Mouse (Mus musculus) megakaryocyte progenitor cell, adult 5-6 weeks (primary cell): ENCODE data around the gene Nmu. TPM values are rescaled to one million over a fixed set of nuclear protein-coding genes. Genes with fewer than 3 reads are reported as not detected.
A peak's percentile ranks its signal among the peaks of the same experiment; 100 is the strongest.

Experiments
- ATAC-seq: replicated peaks from 2 replicates; pipeline ENCODE4 v1.8.0; 2016; ENCODE audit warnings: mild to moderate bottlenecking, moderate TSS enrichment, inconsistent platforms; ENCODE audit not compliant: poor library complexity
- total RNA-seq, 2 experiments: library from RNA; stranded (forward) in 1 of 2; stranded (reverse) in 1 of 2; fragments of 157-497, 149-512 nt in 1 of 2; fragments of 200-1000 nt in 1 of 2; gene quantifications; 2 replicates each; pipeline versions ENCODE4 v1.2.3 to v1.2.4; 2015 to 2017

The Nmu gene
- total RNA-seq, 2 experiments from 2014 or later, result not detected

DNA sequence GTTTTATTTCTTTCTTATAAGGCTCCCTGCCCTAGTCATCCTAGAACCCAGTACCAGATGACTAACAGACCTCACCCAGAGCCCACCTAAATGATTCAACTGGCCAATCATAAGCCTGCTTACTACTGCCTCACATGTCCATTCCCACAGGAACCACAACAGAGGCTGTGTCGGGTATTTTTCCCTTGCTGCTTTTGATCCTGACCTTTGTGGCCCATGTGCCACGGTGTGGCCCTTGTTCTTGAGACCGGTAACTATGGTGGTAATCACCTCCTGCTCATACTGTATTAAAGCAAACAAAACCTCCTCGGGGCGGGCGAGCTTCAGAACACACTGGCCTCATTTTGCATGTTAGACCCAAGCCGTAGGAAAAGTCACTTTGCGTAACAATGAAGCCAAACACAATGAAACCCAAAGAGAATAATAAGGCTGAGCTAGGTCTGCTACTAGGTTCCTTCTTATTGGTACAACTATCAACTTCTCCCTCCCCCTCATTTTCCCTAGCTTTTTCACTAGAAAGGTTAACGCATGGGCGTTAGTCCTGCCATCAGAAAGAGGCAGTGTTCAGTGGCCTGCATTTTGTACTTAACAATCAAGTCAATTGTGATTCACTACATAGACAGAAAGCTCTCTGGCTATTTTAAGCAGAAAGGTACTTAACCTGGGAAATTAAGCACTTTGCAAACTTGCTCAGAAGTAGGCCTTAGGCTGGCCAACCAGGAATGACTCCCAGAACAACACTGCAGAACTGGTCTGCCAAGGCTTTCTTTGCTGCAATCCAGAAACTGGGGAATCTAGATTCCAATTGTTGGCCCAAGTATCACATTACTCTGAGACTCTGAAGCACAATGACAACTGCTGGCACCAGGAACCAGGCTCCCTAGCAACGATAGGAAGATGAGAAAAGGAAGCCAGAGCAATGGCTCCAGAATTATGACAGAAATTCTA lies 42.1 kb downstream of the Nmu start:
- ATAC-seq, result no peak

DNA sequence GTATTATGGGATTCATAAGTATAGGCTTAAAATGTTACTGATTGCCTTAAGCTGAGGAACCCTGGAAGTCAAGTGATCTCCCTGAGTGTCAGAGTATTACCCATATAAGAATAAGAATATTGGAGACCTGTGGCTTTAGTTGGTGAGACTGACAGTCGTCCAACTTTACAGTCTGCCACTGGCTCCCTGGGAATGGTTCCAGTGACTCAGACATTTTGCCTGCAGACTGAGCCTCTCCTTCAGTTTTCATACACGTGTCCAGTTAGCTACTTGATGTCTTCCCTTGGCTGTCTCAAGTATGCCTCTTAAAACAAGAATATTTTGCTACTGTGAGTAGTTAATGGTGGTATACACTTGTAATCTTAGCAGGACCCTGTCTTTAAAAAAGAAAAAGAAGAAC lies 55.4 kb downstream of the Nmu start:
- ATAC-seq, result no peak

DNA sequence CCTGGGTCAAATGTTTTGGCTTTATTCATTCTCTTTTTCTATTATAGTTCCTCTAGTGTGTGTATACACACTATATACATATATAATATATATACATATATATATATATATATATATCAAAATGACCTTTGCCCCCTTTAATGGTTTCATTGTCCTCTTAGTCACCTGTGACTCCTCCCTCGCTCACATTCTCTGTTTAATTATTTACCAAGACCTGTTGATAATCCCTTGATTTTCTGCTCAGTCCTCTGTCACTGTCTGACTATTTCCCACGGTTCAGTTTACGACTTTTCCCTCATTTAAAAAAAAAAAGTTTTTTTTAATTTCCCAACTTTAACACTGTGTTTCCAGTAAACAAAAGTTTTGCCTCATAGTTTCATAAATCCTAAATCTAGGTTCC lies 57.3 kb downstream of the Nmu start:
- ATAC-seq, result no peak

DNA sequence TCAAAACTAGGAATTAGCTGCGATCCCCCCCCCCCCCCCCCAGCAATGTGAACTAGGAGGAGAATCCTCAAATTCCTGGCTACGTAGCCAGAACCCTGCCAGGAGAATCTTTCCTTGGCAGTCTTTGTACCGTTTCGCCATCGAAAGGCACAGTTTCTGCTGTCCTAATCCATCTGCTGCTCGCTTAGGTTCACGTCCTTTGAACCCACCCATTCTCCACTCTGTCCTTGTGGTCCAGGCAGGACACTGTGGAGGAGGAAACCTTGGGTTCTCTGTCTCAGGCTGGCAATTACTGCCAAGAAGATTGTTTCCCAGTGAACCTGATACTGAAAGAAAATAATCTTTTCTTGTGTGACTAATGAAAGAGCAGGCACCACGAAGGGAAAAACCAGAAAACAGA lies 58.0 kb downstream of the Nmu start:
- ATAC-seq, result no peak

DNA sequence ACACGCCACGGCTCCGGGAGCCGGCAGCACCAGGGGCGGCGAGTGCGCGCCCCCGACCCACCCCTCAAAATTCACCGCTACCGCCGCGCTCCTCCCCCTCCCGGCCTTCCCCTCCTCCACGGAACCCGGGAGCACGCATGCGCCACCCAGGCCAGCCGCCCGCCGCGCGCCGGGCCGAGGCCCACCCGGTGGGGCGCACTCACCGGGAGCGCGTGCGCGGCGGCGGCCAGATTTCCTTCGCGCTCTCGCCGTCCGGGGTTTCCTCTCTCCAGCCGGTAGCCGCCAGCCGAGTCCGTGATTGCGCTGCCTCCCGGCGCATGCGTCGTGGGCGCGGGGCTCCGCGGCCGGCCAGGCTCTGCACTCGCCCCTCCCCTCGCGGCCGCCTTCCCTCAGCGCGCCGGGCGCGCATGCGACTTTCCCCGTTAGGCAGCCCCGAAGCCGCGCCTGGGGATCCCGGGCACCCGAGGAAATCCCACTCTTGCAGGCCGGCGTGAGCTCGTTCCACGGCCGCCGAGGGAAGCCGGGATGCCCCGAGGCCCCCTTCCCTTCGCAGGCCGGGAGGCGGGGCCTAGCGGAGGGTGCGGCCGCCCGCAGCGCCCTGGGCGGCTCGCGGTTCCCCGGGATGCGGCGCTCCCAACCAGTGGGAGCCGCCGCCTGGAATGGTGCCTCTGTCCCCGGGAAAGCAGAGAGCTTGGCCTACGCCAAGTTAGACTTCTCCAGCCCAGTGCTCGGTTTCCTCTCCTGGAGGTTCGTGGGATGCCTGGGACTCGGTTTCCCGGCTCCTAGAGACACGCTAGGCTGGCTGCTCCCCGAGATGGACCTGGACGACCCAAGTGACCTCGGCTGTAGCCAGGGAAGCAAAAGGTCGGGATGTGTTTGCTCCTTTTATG lies 58.9 kb downstream of the Nmu start, which contains the start of gene Clock:
Clock (minus strand) TSS at position 341 of the 890 bp plus-strand sequence.
- ATAC-seq, result peak; percentile 81

DNA sequence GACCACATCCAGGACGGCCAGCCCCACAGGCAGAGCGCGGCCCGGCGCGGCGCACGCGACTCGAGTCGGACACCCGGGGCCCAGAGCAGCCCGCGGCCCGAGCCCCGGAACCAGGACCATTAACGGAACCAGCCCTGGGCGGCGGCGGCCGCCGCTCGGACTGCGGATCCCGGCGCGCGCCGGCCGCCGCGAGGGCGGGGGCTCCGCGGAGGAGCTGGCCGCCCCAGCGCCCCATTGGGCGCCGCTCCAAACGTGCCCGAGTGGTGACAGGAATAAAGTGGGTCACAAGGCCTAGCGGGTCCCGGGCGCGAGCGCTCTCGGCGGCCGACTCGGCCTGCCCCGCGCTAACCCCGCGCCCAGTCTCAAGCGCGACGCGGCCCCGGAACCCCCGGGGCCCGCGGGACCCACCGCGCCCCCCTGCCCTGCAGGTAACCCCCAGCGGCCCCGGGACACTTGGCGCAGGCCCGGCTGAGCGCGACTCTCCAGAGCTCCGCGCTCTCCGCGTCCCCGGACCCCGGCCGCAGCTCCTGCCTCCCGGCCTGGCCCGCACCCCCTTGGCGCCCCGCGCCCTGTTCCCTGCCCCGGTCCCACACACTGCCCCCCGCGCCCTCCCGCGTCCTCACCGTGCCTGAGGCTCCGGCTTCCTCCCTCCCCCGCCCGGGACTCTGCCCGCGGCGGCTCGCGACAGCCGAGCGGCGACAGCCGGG lies 59.7 kb downstream of the Nmu start:
- ATAC-seq, result peak; percentile 77

DNA sequence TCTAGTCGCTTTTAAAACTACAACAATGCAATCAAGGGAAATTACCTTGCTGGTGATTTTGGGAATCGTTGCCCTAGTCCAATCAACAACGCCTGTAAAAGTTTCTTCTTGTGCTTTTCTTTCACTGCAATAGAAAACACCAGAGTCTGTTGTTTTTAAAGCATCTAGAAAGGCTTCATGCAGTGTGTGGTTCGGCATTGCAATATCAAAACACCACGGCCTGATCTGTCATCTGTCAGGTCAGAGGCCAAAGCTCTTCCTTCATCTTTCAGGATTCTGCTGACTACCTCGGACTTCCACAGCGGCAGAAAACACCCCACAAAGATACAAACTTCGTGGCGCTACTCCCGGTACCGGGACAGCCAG lies 60.2 kb downstream of the Nmu start:
- ATAC-seq, result no peak

DNA sequence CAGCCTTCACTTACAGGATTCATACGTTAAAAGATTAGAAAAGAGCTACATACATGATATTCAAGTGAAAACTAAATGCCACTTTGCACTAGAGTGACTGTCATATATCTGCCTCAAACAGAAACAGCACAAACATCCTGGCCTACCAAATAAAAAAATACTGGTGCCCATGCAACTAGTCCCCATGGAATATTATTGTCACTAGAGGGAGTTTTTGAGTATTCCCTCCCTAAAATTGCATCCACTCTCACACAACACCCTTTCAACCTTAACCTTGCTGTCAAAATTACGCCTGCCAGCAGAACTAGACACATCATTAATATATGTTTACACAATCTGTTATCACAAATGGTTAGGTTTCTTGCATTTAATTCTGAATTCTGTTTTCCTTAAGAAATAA lies 61.6 kb downstream of the Nmu start:
- ATAC-seq, result no peak

DNA sequence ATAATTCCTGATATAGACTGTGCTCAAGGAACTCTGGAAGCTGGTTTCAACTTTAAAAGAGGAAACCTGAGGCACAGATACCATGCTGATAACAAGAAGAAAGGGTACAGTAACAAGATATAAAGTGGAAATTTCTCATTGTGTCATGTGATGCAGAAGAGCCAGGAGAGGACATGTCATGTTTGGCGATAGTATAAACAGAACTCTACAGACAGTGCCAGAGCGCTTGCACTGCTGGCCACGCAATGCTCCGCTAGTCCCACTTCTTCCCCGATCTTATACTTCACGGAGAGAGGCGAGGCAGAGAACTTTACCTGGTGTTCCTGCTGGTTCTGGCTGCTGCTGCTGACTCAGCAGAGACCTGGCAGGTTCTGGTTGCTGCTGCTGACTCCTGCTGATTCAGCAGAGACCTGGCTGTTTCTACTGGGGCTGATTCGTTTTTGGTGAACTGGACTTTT lies 74.3 kb downstream of the Nmu start:
- ATAC-seq, result 0 out of 2 replicates have a peak, but pooled peaks have one; percentile 14

DNA sequence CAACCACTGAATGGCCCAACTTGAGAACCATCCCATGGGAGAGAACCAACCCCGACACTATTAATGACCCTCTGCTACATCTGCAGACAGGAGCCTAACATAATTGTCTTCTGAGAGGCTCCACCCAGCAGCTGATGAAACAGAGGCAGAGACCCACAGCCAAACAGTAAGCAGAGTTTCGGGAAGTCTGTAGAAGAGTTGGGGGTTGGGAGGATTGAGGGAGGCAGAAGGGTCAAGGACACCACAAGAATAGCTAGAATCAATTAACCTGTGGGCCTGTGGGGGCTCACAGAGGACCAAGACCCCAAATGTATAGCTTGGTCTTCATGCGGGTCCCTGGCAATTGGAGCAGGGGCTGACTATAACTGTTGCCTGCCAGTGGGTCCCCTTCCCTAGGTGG lies 75.3 kb downstream of the Nmu start:
- no peak for ATAC-seq

DNA sequence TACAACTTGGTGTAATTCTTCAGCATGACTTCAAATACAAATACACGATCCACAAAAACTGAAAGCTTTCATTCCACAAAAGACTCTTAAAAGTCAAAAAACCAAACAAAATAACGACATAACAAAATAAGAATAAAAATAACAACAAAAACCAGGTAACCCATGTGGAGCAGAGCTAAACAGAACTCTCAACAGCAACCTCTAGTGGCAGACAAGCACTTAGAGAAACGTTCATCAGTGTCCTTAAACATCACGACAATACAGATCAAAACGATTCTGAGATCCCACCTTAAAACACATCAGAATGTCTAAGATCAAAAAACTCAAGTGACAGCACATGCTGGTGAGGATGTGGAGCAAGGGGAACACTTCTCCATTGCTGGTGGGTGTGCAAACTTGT lies 76.5 kb downstream of the Nmu start:
- 0 out of 2 replicates have a peak, but pooled peaks have one; percentile 37 for ATAC-seq

DNA sequence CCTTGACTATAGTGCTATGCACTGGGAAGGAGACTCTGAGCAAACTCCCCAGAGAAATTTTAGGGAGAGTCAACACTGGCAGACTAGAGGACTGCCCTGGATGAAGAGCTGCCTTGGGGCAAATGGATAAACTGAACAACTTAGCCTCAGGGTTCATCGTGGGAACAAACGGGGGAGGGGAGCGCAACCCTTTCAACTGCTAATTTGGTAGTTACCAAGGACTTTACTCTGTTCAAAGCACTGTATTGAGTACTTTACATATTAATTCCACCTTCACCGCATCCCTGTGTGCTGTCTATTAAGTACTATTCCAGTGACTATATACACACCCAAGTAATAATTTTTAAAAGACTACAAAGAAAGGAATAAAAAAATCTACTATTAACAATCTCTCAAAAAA lies 77.9 kb downstream of the Nmu start:
- ATAC-seq, result no peak

DNA sequence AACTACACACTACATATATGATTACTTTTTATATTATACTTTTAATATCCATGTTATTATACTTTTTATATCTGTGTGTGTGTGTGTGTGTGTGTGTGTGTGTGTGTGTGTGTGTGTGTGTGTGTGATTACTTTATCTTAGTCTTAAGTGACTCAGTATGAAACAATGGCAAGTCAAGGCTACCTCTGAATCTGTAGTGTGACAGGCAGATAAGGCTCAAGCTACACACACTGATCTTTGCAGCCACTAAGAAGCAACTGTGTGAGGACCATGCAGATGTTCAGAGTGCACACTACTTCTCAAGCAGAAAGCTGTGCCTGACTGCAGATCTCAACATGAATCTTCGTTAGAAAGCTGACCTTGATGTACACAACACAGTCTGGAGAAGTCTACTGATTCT lies 79.7 kb downstream of the Nmu start:
- peak; percentile 82 for ATAC-seq

Other genes with a start within 250 kb of the Nmu start
- gene Srd5a3, start 223.5 kb downstream of the Nmu start, total RNA-seq (2015), result 42.1 and 52.7 TPM in 2 replicates
- 26.5 and 35.5 TPM in 2 replicates for gene Srd5a3, start 223.5 kb downstream of the Nmu start, total RNA-seq (2017)
- 132 and 134 TPM in 2 replicates for gene Tmem165, start 179.9 kb downstream of the Nmu start, total RNA-seq (2015)
- 118 and 124 TPM in 2 replicates for gene Tmem165, start 179.9 kb downstream of the Nmu start, total RNA-seq (2017)
- gene Clock, start 59.0 kb downstream of the Nmu start, total RNA-seq (2015), result 5.9 and 6.1 TPM in 2 replicates
- 7.1 and 7.5 TPM in 2 replicates for gene Clock, start 59.0 kb downstream of the Nmu start, total RNA-seq (2017)
- gene Pdcl2, start 32.6 kb downstream of the Nmu start, total RNA-seq (2015), result not detected in 2 replicates
- gene Pdcl2, start 32.6 kb downstream of the Nmu start, total RNA-seq (2017), result not detected in 2 replicates
- gene Gm7271, start 120.3 kb upstream of the Nmu start, total RNA-seq (2015), result not detected in 2 replicates
- not detected in 2 replicates for gene Gm7271, start 120.3 kb upstream of the Nmu start, total RNA-seq (2017)
- gene Exoc1, start 165.5 kb upstream of the Nmu start, total RNA-seq (2015), result 52.2 and 60.5 TPM in 2 replicates
- 52.0 and 67.5 TPM in 2 replicates for gene Exoc1, start 165.5 kb upstream of the Nmu start, total RNA-seq (2017)
- gene Cep135, start 224.9 kb upstream of the Nmu start, total RNA-seq (2015), result 9.6 and 10.2 TPM in 2 replicates
- gene Cep135, start 224.9 kb upstream of the Nmu start, total RNA-seq (2017), result 13.7 and 17.4 TPM in 2 replicates